Mouse (Mus musculus) lung, embryonic 14.5 days (tissue): Measurements from ENCODE around the gene Dupd1. TPM values are rescaled to one million over a fixed set of nuclear protein-coding genes. Genes with fewer than 3 reads are reported as not detected.

Experiments used
- ATAC-seq: fragments of 200-750 bp; cut with Nextera tagmentation; 2 replicates; pipeline ENCODE4 v1.8.0; 2017; ENCODE audit warnings: mild to moderate bottlenecking, moderate TSS enrichment, moderate library complexity; ENCODE audit not compliant: insufficient read depth
- DNase-seq: peaks from one replicate; pipeline ENCODE4 v3.0.0-alpha.2; 2015
- H3K27ac ChIP-seq: fragments of 300-500 bp; sonication (generic); 2 replicates; pipeline ENCODE4 v1.5.1; 2014; ENCODE audit warnings: low read depth, mild to moderate bottlenecking, moderate library complexity
- H3K27me3 ChIP-seq: fragments of 300-500 bp; sonication (generic); 2 replicates; pipeline ENCODE4 v1.6.1; 2014; ENCODE audit warnings: low read length, control low read depth; ENCODE audit not compliant: insufficient read depth
- H3K36me3 ChIP-seq: fragments of 300-500 bp; sonication (generic); 2 replicates; pipeline ENCODE4 v1.6.1; 2014; ENCODE audit warnings: control low read depth; ENCODE audit not compliant: insufficient read depth
- H3K4me1 ChIP-seq: fragments of 300-500 bp; sonication (generic); 2 replicates; pipeline ENCODE4 v1.6.1; 2014; ENCODE audit warnings: antibody characterized with exemption, control low read depth; ENCODE audit not compliant: insufficient read depth
- H3K4me2 ChIP-seq: fragments of 300-500 bp; sonication (generic); 2 replicates; pipeline ENCODE4 v1.6.1; 2014; ENCODE audit warnings: mild to moderate bottlenecking
- H3K4me3 ChIP-seq: fragments of 300-500 bp; sonication (generic); 2 replicates; pipeline ENCODE4 v1.5.1; 2014; ENCODE audit warnings: low read depth, low read length
- H3K9ac ChIP-seq: fragments of 300-500 bp; sonication (generic); 2 replicates; pipeline ENCODE4 v1.6.1; 2014
- H3K9me3 ChIP-seq: fragments of 300-500 bp; sonication (generic); 2 replicates; pipeline ENCODE4 v1.6.1; 2016; ENCODE audit warnings: low read depth, low read length, control low read depth
- CTCF ChIP-seq: IDR thresholded peaks from 2 replicates; pipeline ENCODE4 v1.5.1; 2016; ENCODE audit warnings: antibody characterized with exemption, low read depth
- WGBS: fragments of 180-500 bp; shearing (Covaris S2); extraction: QIAGEN DNeasy Blood & Tissue Kit; methylation state at CpG from one replicate; pipeline ENCODE4 v1.1.7; 2014; 5-methylcytosine and 5-hydroxymethylcytosine counted together
- polyA plus RNA-seq: library from polyadenylated mRNA; unstranded; fragments of >200 nt; fragmentation: Nextera tagmentation; extraction: Ambion mirVana; gene quantifications from 2 replicates; pipeline ENCODE4 v1.2.1, GENCODE M21; 2014

The Dupd1 gene
- polyA plus RNA-seq, 1 experiment from 2014 or later: not detected

GRCm38 (mm10) chr14:21702691-21703090 is 11.7 kb downstream of the Dupd1 start:
- no peak overlapping the region for H3K9ac ChIP-seq
- no peak overlapping the region for H3K4me3 ChIP-seq
- no peak for DNase-seq
- 0 out of 2 replicates have a peak, but pooled peaks cover 10% of the 10 kb centered on the region for H3K4me1 ChIP-seq
- no peaks in the 10 kb centered on the region for H3K36me3 ChIP-seq
- H3K27ac ChIP-seq: peak overlapping the region; percentile 7; the same call in 1 of the 2 replicates
- ATAC-seq: no peak
- 87% methylated on average over 8 of the region's 8 CpGs for WGBS
- no peaks in the 10 kb centered on the region for H3K27me3 ChIP-seq
- H3K9me3 ChIP-seq: no peaks in the 10 kb centered on the region
- H3K4me2 ChIP-seq: no peak overlapping the region
- no peak for TF ChIP-seq CTCF

- no peaks in the 10 kb centered on the region for H3K27me3 ChIP-seq
- 76% methylated on average over 7 of the region's 7 CpGs for WGBS
- TF ChIP-seq CTCF: no peak
- no peak overlapping the region for H3K9ac ChIP-seq
- H3K4me2 ChIP-seq: no peak overlapping the region
- no peak overlapping the region for H3K27ac ChIP-seq
- DNase-seq (no peak), ATAC-seq (no peak)
- H3K36me3 ChIP-seq: no peaks in the 10 kb centered on the region
- H3K9me3 ChIP-seq: no peaks in the 10 kb centered on the region; the same call in 1 of the 2 replicates
- no peaks in the 10 kb centered on the region for H3K4me1 ChIP-seq
- H3K4me3 ChIP-seq: no peak overlapping the region
Observed at GRCm38 (mm10) chr14:21696186-21696830, 18.1 kb downstream of the Dupd1 start.

GRCm38 (mm10) chr14:21695020-21695419 is 19.4 kb downstream of the Dupd1 start:
- TF ChIP-seq CTCF: no peak
- Histone ChIP-seq H3K4me1 (no peaks in the 10 kb centered on the region), H3K27ac (no peak overlapping the region), H3K27me3 (no peaks in the 10 kb centered on the region), H3K9me3 (no peaks in the 10 kb centered on the region; the same call in 1 of the 2 replicates), H3K4me3 (no peak overlapping the region), H3K4me2 (no peak overlapping the region), H3K36me3 (no peaks in the 10 kb centered on the region), H3K9ac (no peak overlapping the region)
- WGBS: 64% methylated on average over 6 of the region's 6 CpGs
- ATAC-seq (no peak), DNase-seq (no peak)

GRCm38 (mm10) chr14:21691070-21691469 is 23.3 kb downstream of the Dupd1 start:
- H3K9me3 ChIP-seq: no peaks in the 10 kb centered on the region; the same call in 1 of the 2 replicates
- DNase-seq (peak; percentile 19), ATAC-seq (no peak)
- no peaks in the 10 kb centered on the region for H3K4me1 ChIP-seq
- TF ChIP-seq CTCF: no peak
- no peak overlapping the region for H3K9ac ChIP-seq
- H3K27me3 ChIP-seq: 0 out of 2 replicates have a peak, but pooled peaks cover 7% of the 10 kb centered on the region
- no peak overlapping the region for H3K4me3 ChIP-seq
- no peaks in the 10 kb centered on the region for H3K36me3 ChIP-seq
- 73% methylated on average over 3 of the region's 3 CpGs for WGBS
- H3K4me2 ChIP-seq: no peak overlapping the region
- no peak overlapping the region for H3K27ac ChIP-seq

GRCm38 (mm10) chr14:21686376-21687279 is 27.7 kb downstream of the Dupd1 start:
- Histone ChIP-seq H3K4me2 (peak overlapping the region; percentile 69), H3K4me1 (peaks cover 11% of the 10 kb centered on the region), H3K27me3 (0 out of 2 replicates have a peak, but pooled peaks cover 10% of the 10 kb centered on the region), H3K36me3 (no peaks in the 10 kb centered on the region), H3K9ac (peak overlapping the region; percentile 31; the same call in 1 of the 2 replicates), H3K9me3 (no peaks in the 10 kb centered on the region), H3K27ac (no peak overlapping the region), H3K4me3 (peak overlapping the region; percentile 32)
- DNase-seq: peak; percentile 50
- 15% methylated on average over 49 of the region's 49 CpGs for WGBS
- no peak for TF ChIP-seq CTCF
- peak; percentile 60 for ATAC-seq

GRCm38 (mm10) chr14:21685411-21686146 is 28.8 kb downstream of the Dupd1 start:
- 75% methylated on average over 10 of the region's 10 CpGs for WGBS
- H3K4me1 ChIP-seq: peaks cover 11% of the 10 kb centered on the region
- no peak overlapping the region for H3K9ac ChIP-seq
- ATAC-seq (no peak), DNase-seq (no peak)
- H3K36me3 ChIP-seq: no peaks in the 10 kb centered on the region
- no peak overlapping the region for H3K4me3 ChIP-seq
- no peak overlapping the region for H3K4me2 ChIP-seq
- 0 out of 2 replicates have a peak, but pooled peaks cover 10% of the 10 kb centered on the region for H3K27me3 ChIP-seq
- H3K9me3 ChIP-seq: no peaks in the 10 kb centered on the region
- no peak for TF ChIP-seq CTCF
- no peak overlapping the region for H3K27ac ChIP-seq
